Mouse (Mus musculus) gastrocnemius, postnatal 36 days (tissue): Measurements from ENCODE around the gene Lipe. TPM values are rescaled to one million over a fixed set of nuclear protein-coding genes. Genes with fewer than 3 reads are reported as not detected.
"Not testable (repeated sequence)": the region's sequence is repeated elsewhere in the genome, so short reads cannot be mapped to it uniquely, and the experiment has no call there.

Experiments used
- DNase-seq, 2 experiments: peaks; one replicate each; pipeline ENCODE4 v3.0.0; 2022
- intact Hi-C: fragments of 180-260 bp; cut with DNase I; formaldehyde crosslinking; loops from one replicate; pipeline ENCODE4 v1.15.1; 2025
- total RNA-seq, 2 experiments: library from RNA; stranded (reverse); gene quantifications; 2 replicates each; pipeline ENCODE4 v1.2.3; 2021

The Lipe gene
- total RNA-seq, 2 experiments from 2014 or later = 18.6 to 20.6 TPM

- DNase-seq = no peak
- intact Hi-C loops = no loop called here
Observed at GRCm38 (mm10) chr7:25419536-25419935, 21.0 kb upstream of the Lipe start.

GRCm38 (mm10) chr7:25417597-25417996 is 19.1 kb upstream of the Lipe start:
- no peak for DNase-seq
- intact Hi-C loops = no loop called here

- DNase-seq = no peak
- intact Hi-C loops = no loop called here
Observed at GRCm38 (mm10) chr7:25412833-25413441, 14.4 kb upstream of the Lipe start, which contains the start of gene Cxcl17. TSS of gene Cxcl17 (minus strand) at chr7:25412886.

- intact Hi-C loops = no loop called here
- DNase-seq = no peak
Observed at GRCm38 (mm10) chr7:25411861-25412260, 13.4 kb upstream of the Lipe start.

GRCm38 (mm10) chr7:25410969-25411615 is 12.6 kb upstream of the Lipe start:
- no peak for DNase-seq
- intact Hi-C loops = no loop called here

GRCm38 (mm10) chr7:25409114-25409760 is 10.7 kb upstream of the Lipe start:
- DNase-seq = no peak
- intact Hi-C loops = no loop called here

GRCm38 (mm10) chr7:25406468-25406867 is 8.0 kb upstream of the Lipe start:
- intact Hi-C loops = no loop called here
- DNase-seq = no peak

GRCm38 (mm10) chr7:25402671-25403101 is 4.2 kb upstream of the Lipe start:
- intact Hi-C loops = no loop called here
- peak in 1 of 2 experiments; percentile 43 for DNase-seq

- intact Hi-C loops = no loop called here
- DNase-seq = no peak
Observed at GRCm38 (mm10) chr7:25401986-25402385, 3.5 kb upstream of the Lipe start.

- no peak for DNase-seq
- intact Hi-C loops = no loop called here
Observed at GRCm38 (mm10) chr7:25401551-25401950, 3.0 kb upstream of the Lipe start.

- DNase-seq = not testable (repeated sequence)
Observed at GRCm38 (mm10) chr7:25399028-25399427, 518 bp upstream of the Lipe start.

GRCm38 (mm10) chr7:25396621-25397020 is 1.9 kb downstream of the Lipe start:
- DNase-seq = no peak
- intact Hi-C loops = no loop called here

More at GRCm38 (mm10) chr7:25399028-25399427, 518 bp upstream of the Lipe start:
- intact Hi-C loops = not testable (repeated sequence)

- intact Hi-C loops = no loop called here
- DNase-seq = peak; percentile 96 to 98
Observed at GRCm38 (mm10) chr7:25395558-25396521, 2.7 kb downstream of the Lipe start.

GRCm38 (mm10) chr7:25395186-25395557 is 3.3 kb downstream of the Lipe start:
- DNase-seq = no peak
- intact Hi-C loops = no loop called here

GRCm38 (mm10) chr7:25394754-25395153 is 3.8 kb downstream of the Lipe start:
- no peak for DNase-seq
- intact Hi-C loops = loop anchor here (5.0 kb wide), 1 partner anchor 147 kb away; no protein-coding TSS in a partner anchor

GRCm38 (mm10) chr7:25393451-25394210 is 4.9 kb downstream of the Lipe start:
- intact Hi-C loops = loop anchor here (5.0 kb wide), 1 partner anchor 146 kb away; no protein-coding TSS in a partner anchor
- DNase-seq = no peak

- DNase-seq = no peak
- intact Hi-C loops = loop anchor here (5.0 kb wide), 1 partner anchor 146 kb away; no protein-coding TSS in a partner anchor
Observed at GRCm38 (mm10) chr7:25392851-25393250, 5.7 kb downstream of the Lipe start.

GRCm38 (mm10) chr7:25391856-25392453 is 6.6 kb downstream of the Lipe start:
- intact Hi-C loops = loop anchor here (5.0 kb wide), 1 partner anchor 145 kb away; no protein-coding TSS in a partner anchor
- DNase-seq = no peak

GRCm38 (mm10) chr7:25390986-25391385 is 7.5 kb downstream of the Lipe start:
- no peak for DNase-seq

More at GRCm38 (mm10) chr7:25390986-25391385, 7.5 kb downstream of the Lipe start:
- intact Hi-C loops = loop anchor here (5.0 kb wide), 1 partner anchor 144 kb away; no protein-coding TSS in a partner anchor
